Mouse (Mus musculus): ENCODE data around the gene Pnpla8. TPM values are rescaled to one million over a fixed set of nuclear protein-coding genes. Genes with fewer than 3 reads are reported as not detected.
"Not testable (repeated sequence)": the region's sequence is repeated elsewhere in the genome, so short reads cannot be mapped to it uniquely, and the experiment has no call there.

Gene Pnpla8
- polyA plus RNA-seq, 1 experiment from 2014 or later = 55.5 TPM

DNA sequence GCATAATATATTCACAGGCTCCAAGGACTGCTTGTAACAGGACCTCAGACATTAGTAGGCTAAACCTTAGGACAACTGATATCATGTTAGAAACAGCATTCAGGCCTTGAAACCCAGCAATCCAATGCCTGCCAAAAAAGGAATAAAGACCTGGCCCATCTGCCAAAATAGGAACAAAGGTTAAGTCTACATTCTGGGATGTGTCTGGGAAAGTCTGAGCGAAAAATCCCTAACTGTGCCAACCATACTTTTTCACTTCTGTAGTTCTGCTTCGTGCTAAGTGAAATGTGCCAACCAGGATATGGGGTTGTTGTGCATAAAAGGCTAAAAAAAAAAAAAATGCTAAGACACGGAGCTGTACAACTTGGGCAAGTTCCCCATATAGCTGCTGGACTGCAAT is 44.5 kb downstream of the Pnpla8 start:
- Histone ChIP-seq H3K27me3 (ENCODE audit: control insufficient read depth, insufficient read depth, low read length) (no peaks in the 10 kb centered on the region), H3K9ac (ENCODE audit: low read depth, low read length) (no peak overlapping the region), H3K36me3 (ENCODE audit: control insufficient read depth, insufficient read depth, low read length) (no peaks in the 10 kb centered on the region), H3K4me1 (ENCODE audit: control insufficient read depth, insufficient read depth, low read length) (no peaks in the 10 kb centered on the region), H3K4me2 (no peak overlapping the region), H3K9me3 (replicated peaks; ENCODE audit: control insufficient read depth, low read length) (no peaks in the 10 kb centered on the region), H3K27ac (ENCODE audit: low read depth, low read length) (no peak overlapping the region), H3K4me3 (ENCODE audit: low read depth, low read length) (no peak overlapping the region)
- no peak for ATAC-seq (replicated peaks; ENCODE audit: insufficient number of reproducible peaks, low FRiP score, low TSS enrichment)
- WGBS (ENCODE audit: insufficient replicate concordance) = 78% methylated on average over 3 of the region's 3 CpGs

DNA sequence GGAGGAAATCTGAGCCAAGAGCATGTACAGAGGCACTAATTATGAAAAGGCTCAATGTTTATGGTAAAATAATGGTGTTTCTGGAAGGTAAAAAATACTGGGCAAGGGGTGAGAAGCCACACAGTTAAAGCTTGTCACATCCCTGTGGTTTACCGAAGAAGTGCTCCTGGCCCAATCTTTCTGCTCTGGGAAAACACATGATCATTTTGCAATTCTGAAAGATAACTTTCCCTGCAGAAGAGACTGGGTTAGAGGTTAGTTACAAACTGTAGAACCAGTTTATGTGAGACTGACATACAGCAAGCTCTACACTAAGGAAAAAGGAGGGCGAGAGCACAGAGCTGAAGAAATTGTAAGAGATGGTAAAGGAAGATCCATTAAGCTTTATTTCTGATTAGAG is 46.0 kb downstream of the Pnpla8 start:
- Histone ChIP-seq H3K4me1 (ENCODE audit: control insufficient read depth, insufficient read depth, low read length) (no peaks in the 10 kb centered on the region), H3K4me3 (ENCODE audit: low read depth, low read length) (no peak overlapping the region), H3K27ac (ENCODE audit: low read depth, low read length) (no peak overlapping the region), H3K9ac (ENCODE audit: low read depth, low read length) (no peak overlapping the region), H3K4me2 (no peak overlapping the region), H3K36me3 (ENCODE audit: control insufficient read depth, insufficient read depth, low read length) (no peaks in the 10 kb centered on the region), H3K9me3 (replicated peaks; ENCODE audit: control insufficient read depth, low read length) (no peaks in the 10 kb centered on the region), H3K27me3 (ENCODE audit: control insufficient read depth, insufficient read depth, low read length) (no peaks in the 10 kb centered on the region)
- no peak for ATAC-seq (replicated peaks; ENCODE audit: insufficient number of reproducible peaks, low FRiP score, low TSS enrichment)
- WGBS (ENCODE audit: insufficient replicate concordance) = 85% methylated on average over 2 of the region's 2 CpGs

DNA sequence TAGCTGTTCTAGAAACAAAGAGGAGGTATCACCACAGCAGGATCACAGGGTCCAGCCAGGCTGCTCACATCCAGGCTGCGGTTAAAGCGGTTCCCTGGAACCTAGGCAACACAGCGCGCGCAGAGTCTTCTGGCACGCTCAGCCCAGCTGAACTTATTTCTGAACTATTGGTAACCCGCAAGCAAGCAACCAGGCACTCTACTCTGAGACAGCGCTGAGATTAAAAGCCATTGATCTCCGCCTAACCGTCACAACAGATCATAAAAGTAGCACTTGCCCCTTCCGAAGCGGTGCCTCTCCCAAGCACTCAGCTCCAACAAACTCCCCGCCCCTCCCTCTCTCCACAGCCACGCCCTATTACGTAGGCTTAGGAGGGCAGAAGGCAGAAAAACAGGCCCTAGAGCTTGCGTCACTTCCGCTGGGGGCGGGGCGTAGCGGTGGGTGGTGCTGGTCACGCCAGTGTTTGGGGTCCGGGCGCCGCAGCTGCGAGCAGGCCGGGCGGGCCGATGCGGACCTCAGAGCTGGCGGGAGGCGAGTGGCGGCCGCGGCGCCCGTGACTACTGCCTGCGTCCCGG is 47.6 kb downstream of the Pnpla8 start:
- H3K36me3 ChIP-seq (ENCODE audit: control insufficient read depth, insufficient read depth, low read length) = no peaks in the 10 kb centered on the region
- ATAC-seq (replicated peaks; ENCODE audit: insufficient number of reproducible peaks, low FRiP score, low TSS enrichment) = peak; percentile 99
- H3K4me3 ChIP-seq (ENCODE audit: low read depth, low read length) = peak overlapping the region; percentile 66
- WGBS (ENCODE audit: insufficient replicate concordance) = under 1% methylated on average over 31 of the region's 38 CpGs
- peak overlapping the region; percentile 71 for H3K4me2 ChIP-seq
- no peaks in the 10 kb centered on the region for H3K4me1 ChIP-seq (ENCODE audit: control insufficient read depth, insufficient read depth, low read length)
- H3K27ac ChIP-seq (ENCODE audit: low read depth, low read length) = peak overlapping the region; percentile 97
- H3K27me3 ChIP-seq (ENCODE audit: control insufficient read depth, insufficient read depth, low read length) = no peaks in the 10 kb centered on the region
- H3K9ac ChIP-seq (ENCODE audit: low read depth, low read length) = peak overlapping the region; percentile 84
- no peaks in the 10 kb centered on the region for H3K9me3 ChIP-seq (replicated peaks; ENCODE audit: control insufficient read depth, low read length)

DNA sequence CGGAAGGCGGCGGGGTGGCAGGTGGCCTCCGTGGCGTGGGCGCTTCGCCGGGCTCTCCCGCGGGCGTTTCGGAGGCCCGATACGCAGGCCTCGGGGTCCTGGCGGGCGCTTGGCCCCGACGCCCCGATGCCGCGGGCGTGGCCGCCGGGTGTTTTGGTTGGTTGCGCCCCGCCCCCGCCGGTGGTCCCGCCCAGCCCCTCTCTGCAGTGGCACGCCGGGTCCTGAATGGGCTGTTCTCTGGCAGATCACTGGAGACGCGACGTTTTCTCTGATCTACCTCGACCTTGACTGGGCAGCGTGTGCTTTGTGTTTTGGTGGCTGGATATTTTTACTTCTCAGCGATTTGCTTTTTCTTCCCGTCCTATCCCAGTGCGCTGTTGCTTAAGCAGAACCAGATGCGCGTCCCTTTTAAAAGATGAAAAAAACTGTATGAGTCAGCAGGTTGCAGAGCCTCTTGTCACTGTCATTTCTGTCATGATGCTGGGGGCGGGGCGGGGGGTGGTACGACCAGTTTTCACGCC is 48.2 kb downstream of the Pnpla8 start:
- under 1% methylated on average over 41 of the region's 46 CpGs for WGBS (ENCODE audit: insufficient replicate concordance)
- Histone ChIP-seq H3K9me3 (replicated peaks; ENCODE audit: control insufficient read depth, low read length) (no peaks in the 10 kb centered on the region), H3K27me3 (ENCODE audit: control insufficient read depth, insufficient read depth, low read length) (no peaks in the 10 kb centered on the region), H3K4me1 (ENCODE audit: control insufficient read depth, insufficient read depth, low read length) (no peaks in the 10 kb centered on the region), H3K4me2 (peak overlapping the region; percentile 71), H3K9ac (ENCODE audit: low read depth, low read length) (peak overlapping the region; percentile 84), H3K4me3 (ENCODE audit: low read depth, low read length) (peak overlapping the region; percentile 66), H3K27ac (ENCODE audit: low read depth, low read length) (peak overlapping the region; percentile 97), H3K36me3 (ENCODE audit: control insufficient read depth, insufficient read depth, low read length) (no peaks in the 10 kb centered on the region)
- ATAC-seq (replicated peaks; ENCODE audit: insufficient number of reproducible peaks, low FRiP score, low TSS enrichment) = peak; percentile 88

DNA sequence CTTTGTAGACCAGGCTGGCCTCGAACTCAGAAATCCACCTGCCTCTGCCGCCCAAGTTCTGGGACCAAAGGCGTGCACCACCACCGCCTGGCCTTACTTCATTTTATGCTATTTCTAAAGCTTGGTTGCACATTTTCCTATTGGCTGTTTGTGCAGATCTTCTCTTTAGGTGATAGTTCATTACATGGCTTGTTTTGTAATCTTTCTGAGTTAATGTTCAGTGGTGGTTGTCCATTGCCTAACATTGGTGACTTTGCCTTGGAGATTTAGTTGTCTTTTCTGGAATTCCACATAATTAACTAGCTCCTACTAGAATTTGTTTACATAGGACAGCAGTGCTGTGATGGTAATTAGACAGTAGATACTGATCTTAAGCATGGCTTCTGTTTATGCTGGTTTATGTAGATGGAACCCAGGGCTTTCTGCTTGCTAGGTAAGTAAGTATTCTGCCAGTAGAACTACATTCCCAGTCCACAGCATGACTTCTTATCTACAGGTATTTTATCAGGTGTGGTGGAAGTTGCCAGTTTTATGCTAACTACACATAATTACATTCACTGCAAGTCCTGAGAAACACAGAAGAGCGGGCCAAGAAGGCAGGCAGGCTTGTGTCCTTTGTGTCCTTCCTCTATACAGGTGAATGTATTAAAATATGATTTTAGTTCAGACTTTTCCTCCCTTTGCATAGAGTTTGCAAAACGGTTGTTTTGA is 53.1 kb downstream of the Pnpla8 start:
- Histone ChIP-seq H3K27me3 (ENCODE audit: control insufficient read depth, insufficient read depth, low read length) (no peaks in the 10 kb centered on the region), H3K4me1 (ENCODE audit: control insufficient read depth, insufficient read depth, low read length) (no peaks in the 10 kb centered on the region), H3K27ac (ENCODE audit: low read depth, low read length) (no peak overlapping the region), H3K9me3 (replicated peaks; ENCODE audit: control insufficient read depth, low read length) (no peaks in the 10 kb centered on the region), H3K4me3 (ENCODE audit: low read depth, low read length) (no peak overlapping the region), H3K9ac (ENCODE audit: low read depth, low read length) (no peak overlapping the region), H3K4me2 (no peak overlapping the region), H3K36me3 (ENCODE audit: control insufficient read depth, insufficient read depth, low read length) (no peaks in the 10 kb centered on the region)
- WGBS (ENCODE audit: insufficient replicate concordance) = 86% methylated on average over 6 of the region's 6 CpGs
- ATAC-seq (replicated peaks; ENCODE audit: insufficient number of reproducible peaks, low FRiP score, low TSS enrichment) = no peak

DNA sequence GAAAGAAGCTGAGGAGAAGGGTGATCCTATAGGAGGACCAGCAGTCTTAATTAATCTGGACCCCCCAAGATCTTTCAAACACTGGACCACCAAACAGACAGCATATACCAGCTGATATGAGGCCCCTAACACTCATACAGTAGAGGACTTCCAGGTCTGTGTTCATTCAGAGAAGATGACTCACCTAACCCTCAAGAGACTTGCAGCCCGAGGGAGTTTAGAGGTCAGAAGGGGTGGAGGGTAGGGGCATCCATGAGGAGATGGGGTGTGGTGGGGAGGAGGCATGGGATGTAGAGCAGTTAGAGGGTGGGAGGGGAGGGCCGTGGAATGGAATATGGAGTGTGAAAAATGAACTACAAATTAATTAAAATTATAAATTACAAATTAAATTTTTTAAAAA is 59.0 kb downstream of the Pnpla8 start:
- not testable (repeated sequence) for H3K27me3 ChIP-seq (ENCODE audit: control insufficient read depth, insufficient read depth, low read length); H3K9me3 ChIP-seq (replicated peaks; ENCODE audit: control insufficient read depth, low read length); H3K36me3 ChIP-seq (ENCODE audit: control insufficient read depth, insufficient read depth, low read length); H3K4me3 ChIP-seq (ENCODE audit: low read depth, low read length); H3K27ac ChIP-seq (ENCODE audit: low read depth, low read length); H3K9ac ChIP-seq (ENCODE audit: low read depth, low read length); H3K4me1 ChIP-seq (ENCODE audit: control insufficient read depth, insufficient read depth, low read length); ATAC-seq (replicated peaks; ENCODE audit: insufficient number of reproducible peaks, low FRiP score, low TSS enrichment); H3K4me2 ChIP-seq
- 43% methylated on average over 2 of the region's 2 CpGs for WGBS (ENCODE audit: insufficient replicate concordance)

DNA sequence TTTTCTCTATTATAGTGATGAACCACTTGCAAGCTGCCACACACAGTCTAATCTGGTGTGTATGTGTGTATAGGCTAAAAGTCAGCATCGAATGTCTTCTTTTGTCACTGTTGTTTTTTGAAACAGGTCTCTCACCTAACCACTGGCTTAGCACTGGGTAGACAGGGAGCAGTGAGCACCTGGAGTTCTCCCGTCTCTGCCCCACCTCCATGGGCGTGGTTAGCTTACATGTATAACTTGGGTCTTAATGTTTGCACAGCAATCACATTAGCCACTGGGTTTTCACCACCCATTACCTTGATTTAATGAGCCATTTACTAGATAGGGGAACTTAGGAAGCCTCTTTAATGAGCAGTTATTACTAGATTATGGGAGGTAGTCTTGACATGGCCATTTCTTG is 60.4 kb downstream of the Pnpla8 start:
- no peaks in the 10 kb centered on the region for H3K4me1 ChIP-seq (ENCODE audit: control insufficient read depth, insufficient read depth, low read length)
- no peaks in the 10 kb centered on the region for H3K9me3 ChIP-seq (replicated peaks; ENCODE audit: control insufficient read depth, low read length)
- H3K27me3 ChIP-seq (ENCODE audit: control insufficient read depth, insufficient read depth, low read length) = no peaks in the 10 kb centered on the region
- H3K9ac ChIP-seq (ENCODE audit: low read depth, low read length) = no peak overlapping the region
- H3K36me3 ChIP-seq (ENCODE audit: control insufficient read depth, insufficient read depth, low read length) = no peaks in the 10 kb centered on the region
- WGBS (ENCODE audit: insufficient replicate concordance) = 81% methylated on average over 3 of the region's 3 CpGs
- no peak overlapping the region for H3K4me2 ChIP-seq
- no peak for ATAC-seq (replicated peaks; ENCODE audit: insufficient number of reproducible peaks, low FRiP score, low TSS enrichment)
- no peak overlapping the region for H3K27ac ChIP-seq (ENCODE audit: low read depth, low read length)
- no peak overlapping the region for H3K4me3 ChIP-seq (ENCODE audit: low read depth, low read length)

DNA sequence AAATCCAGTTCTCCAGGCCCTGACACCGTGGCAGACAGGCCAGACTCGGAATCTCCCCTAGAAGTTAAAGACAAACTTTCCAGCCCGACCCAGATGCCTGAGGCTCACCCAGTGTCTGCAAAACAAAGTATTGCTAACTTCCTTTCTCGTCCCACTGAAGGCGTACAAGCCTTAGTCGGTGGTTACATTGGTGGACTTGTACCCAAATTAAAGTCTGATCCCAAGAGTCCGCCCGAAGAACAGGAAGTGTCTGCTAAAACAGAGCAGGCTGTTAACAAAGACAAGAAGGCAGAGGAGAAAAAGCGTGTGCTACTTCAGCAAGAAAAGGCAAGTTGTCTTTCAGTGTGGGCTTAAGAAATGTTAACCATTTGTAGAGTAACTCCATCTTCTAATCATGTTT is 62.2 kb downstream of the Pnpla8 start:
- Histone ChIP-seq H3K4me2 (no peak overlapping the region), H3K4me1 (ENCODE audit: control insufficient read depth, insufficient read depth, low read length) (no peaks in the 10 kb centered on the region), H3K9me3 (replicated peaks; ENCODE audit: control insufficient read depth, low read length) (no peaks in the 10 kb centered on the region), H3K36me3 (ENCODE audit: control insufficient read depth, insufficient read depth, low read length) (no peaks in the 10 kb centered on the region), H3K4me3 (ENCODE audit: low read depth, low read length) (no peak overlapping the region), H3K9ac (ENCODE audit: low read depth, low read length) (no peak overlapping the region), H3K27me3 (ENCODE audit: control insufficient read depth, insufficient read depth, low read length) (no peaks in the 10 kb centered on the region), H3K27ac (ENCODE audit: low read depth, low read length) (peak overlapping the region; percentile 37; the same call in 1 of the 2 replicates)
- WGBS (ENCODE audit: insufficient replicate concordance) = 63% methylated on average over 9 of the region's 9 CpGs
- no peak for ATAC-seq (replicated peaks; ENCODE audit: insufficient number of reproducible peaks, low FRiP score, low TSS enrichment)

DNA sequence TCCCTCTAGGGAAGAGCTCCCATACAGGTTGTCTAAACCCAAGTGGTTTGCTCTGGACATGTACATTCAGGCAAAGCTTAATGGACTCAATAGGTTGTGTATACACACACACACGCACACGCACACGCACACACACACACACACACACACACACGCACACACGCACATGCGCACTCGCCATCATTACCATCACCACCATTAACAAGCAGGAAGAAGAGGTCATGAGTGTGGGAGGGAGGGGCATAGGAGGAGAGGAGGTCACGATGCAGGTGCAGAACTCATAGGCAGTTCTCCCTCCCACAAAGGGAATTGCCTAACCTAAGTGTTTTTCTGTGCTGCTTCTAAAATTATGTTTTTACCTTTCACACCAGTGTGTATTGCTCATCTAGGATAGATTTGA is 65.8 kb downstream of the Pnpla8 start:
- H3K9ac ChIP-seq (ENCODE audit: low read depth, low read length) = no peak overlapping the region
- WGBS (ENCODE audit: insufficient replicate concordance) = 96% methylated on average over 8 of the region's 8 CpGs
- no peak overlapping the region for H3K4me2 ChIP-seq
- no peaks in the 10 kb centered on the region for H3K9me3 ChIP-seq (replicated peaks; ENCODE audit: control insufficient read depth, low read length)
- no peak overlapping the region for H3K4me3 ChIP-seq (ENCODE audit: low read depth, low read length)
- no peaks in the 10 kb centered on the region for H3K27me3 ChIP-seq (ENCODE audit: control insufficient read depth, insufficient read depth, low read length)
- ATAC-seq (replicated peaks; ENCODE audit: insufficient number of reproducible peaks, low FRiP score, low TSS enrichment) = no peak
- H3K27ac ChIP-seq (ENCODE audit: low read depth, low read length) = no peak overlapping the region
- H3K36me3 ChIP-seq (ENCODE audit: control insufficient read depth, insufficient read depth, low read length) = no peaks in the 10 kb centered on the region
- no peaks in the 10 kb centered on the region for H3K4me1 ChIP-seq (ENCODE audit: control insufficient read depth, insufficient read depth, low read length)

Measured in heart, embryonic 11.5 days (tissue).